Mouse (Mus musculus): ENCODE measurements around the gene B4galnt1. TPM values are rescaled to one million over a fixed set of nuclear protein-coding genes. Genes with fewer than 3 reads are reported as not detected.
"Not testable (repeated sequence)": the region's sequence is repeated elsewhere in the genome, so short reads cannot be mapped to it uniquely, and the experiment has no call there.

The B4galnt1 gene
- polyA plus RNA-seq, 1 experiment from 2014 or later: 93.4 TPM

- no peak overlapping the region for H3K27ac ChIP-seq (ENCODE audit: low read depth, low read length)
- no peaks in the 10 kb centered on the region for H3K9me3 ChIP-seq (ENCODE audit: control insufficient read depth, low read length)
- H3K4me2 ChIP-seq (ENCODE audit: low read depth, low read length): no peak overlapping the region
- no peak overlapping the region for H3K4me3 ChIP-seq (ENCODE audit: low read depth, low read length)
- no peaks in the 10 kb centered on the region for H3K27me3 ChIP-seq (ENCODE audit: control insufficient read depth, insufficient read depth, low read length)
- H3K36me3 ChIP-seq (ENCODE audit: control insufficient read depth, insufficient read depth, low read length): no peaks in the 10 kb centered on the region
- ATAC-seq (ENCODE audit: low read depth): no peak
- WGBS: 90% methylated on average over 18 of the region's 18 CpGs
- no peaks in the 10 kb centered on the region for H3K4me1 ChIP-seq (ENCODE audit: control insufficient read depth, insufficient read depth, low read length)
- no peak overlapping the region for H3K9ac ChIP-seq (replicated peaks; ENCODE audit: low read depth, low read length)
Observed at GRCm38 (mm10) chr10:127138328-127139141, 26.5 kb upstream of the B4galnt1 start.

- WGBS: 89% methylated on average over 11 of the region's 11 CpGs
- no peak overlapping the region for H3K27ac ChIP-seq (ENCODE audit: low read depth, low read length)
- ATAC-seq (ENCODE audit: low read depth): no peak
Observed at GRCm38 (mm10) chr10:127140971-127141370, 24.1 kb upstream of the B4galnt1 start.

GRCm38 (mm10) chr10:127141500-127141899 lies 23.5 kb upstream of the B4galnt1 start:
- Histone ChIP-seq H3K27me3 (ENCODE audit: control insufficient read depth, insufficient read depth, low read length) (no peaks in the 10 kb centered on the region), H3K4me2 (ENCODE audit: low read depth, low read length) (no peak overlapping the region), H3K36me3 (ENCODE audit: control insufficient read depth, insufficient read depth, low read length) (no peaks in the 10 kb centered on the region), H3K4me1 (ENCODE audit: control insufficient read depth, insufficient read depth, low read length) (no peaks in the 10 kb centered on the region), H3K27ac (ENCODE audit: low read depth, low read length) (no peak overlapping the region), H3K4me3 (ENCODE audit: low read depth, low read length) (no peak overlapping the region), H3K9ac (replicated peaks; ENCODE audit: low read depth, low read length) (no peak overlapping the region), H3K9me3 (ENCODE audit: control insufficient read depth, low read length) (no peaks in the 10 kb centered on the region)
- 88% methylated on average over 8 of the region's 8 CpGs for WGBS
- ATAC-seq (ENCODE audit: low read depth): no peak

More at GRCm38 (mm10) chr10:127140971-127141370, 24.1 kb upstream of the B4galnt1 start:
- Histone ChIP-seq H3K4me2 (ENCODE audit: low read depth, low read length) (no peak overlapping the region), H3K36me3 (ENCODE audit: control insufficient read depth, insufficient read depth, low read length) (no peaks in the 10 kb centered on the region), H3K4me3 (ENCODE audit: low read depth, low read length) (no peak overlapping the region), H3K4me1 (ENCODE audit: control insufficient read depth, insufficient read depth, low read length) (no peaks in the 10 kb centered on the region), H3K9ac (replicated peaks; ENCODE audit: low read depth, low read length) (no peak overlapping the region), H3K27me3 (ENCODE audit: control insufficient read depth, insufficient read depth, low read length) (no peaks in the 10 kb centered on the region), H3K9me3 (ENCODE audit: control insufficient read depth, low read length) (no peaks in the 10 kb centered on the region)

GRCm38 (mm10) chr10:127143228-127143627 lies 21.8 kb upstream of the B4galnt1 start:
- Histone ChIP-seq H3K4me2 (ENCODE audit: low read depth, low read length) (no peak overlapping the region), H3K9ac (replicated peaks; ENCODE audit: low read depth, low read length) (no peak overlapping the region), H3K27me3 (ENCODE audit: control insufficient read depth, insufficient read depth, low read length) (no peaks in the 10 kb centered on the region), H3K27ac (ENCODE audit: low read depth, low read length) (no peak overlapping the region), H3K9me3 (ENCODE audit: control insufficient read depth, low read length) (no peaks in the 10 kb centered on the region), H3K4me1 (ENCODE audit: control insufficient read depth, insufficient read depth, low read length) (no peaks in the 10 kb centered on the region), H3K4me3 (ENCODE audit: low read depth, low read length) (no peak overlapping the region), H3K36me3 (ENCODE audit: control insufficient read depth, insufficient read depth, low read length) (no peaks in the 10 kb centered on the region)
- ATAC-seq (ENCODE audit: low read depth): no peak
- WGBS: 67% methylated on average over 8 of the region's 8 CpGs

- Histone ChIP-seq H3K27ac (ENCODE audit: low read depth, low read length) (no peak overlapping the region), H3K9ac (replicated peaks; ENCODE audit: low read depth, low read length) (no peak overlapping the region), H3K36me3 (ENCODE audit: control insufficient read depth, insufficient read depth, low read length) (no peaks in the 10 kb centered on the region), H3K27me3 (ENCODE audit: control insufficient read depth, insufficient read depth, low read length) (no peaks in the 10 kb centered on the region), H3K4me2 (ENCODE audit: low read depth, low read length) (no peak overlapping the region), H3K4me3 (ENCODE audit: low read depth, low read length) (no peak overlapping the region), H3K4me1 (ENCODE audit: control insufficient read depth, insufficient read depth, low read length) (no peaks in the 10 kb centered on the region), H3K9me3 (ENCODE audit: control insufficient read depth, low read length) (no peaks in the 10 kb centered on the region)
- ATAC-seq (ENCODE audit: low read depth): no peak
- WGBS: 98% methylated on average over 7 of the region's 7 CpGs
Observed at GRCm38 (mm10) chr10:127144536-127144935, 20.5 kb upstream of the B4galnt1 start.

- Histone ChIP-seq H3K4me2 (ENCODE audit: low read depth, low read length) (no peak overlapping the region), H3K4me3 (ENCODE audit: low read depth, low read length) (no peak overlapping the region), H3K4me1 (ENCODE audit: control insufficient read depth, insufficient read depth, low read length) (no peaks in the 10 kb centered on the region), H3K9ac (replicated peaks; ENCODE audit: low read depth, low read length) (no peak overlapping the region), H3K27me3 (ENCODE audit: control insufficient read depth, insufficient read depth, low read length) (no peaks in the 10 kb centered on the region), H3K36me3 (ENCODE audit: control insufficient read depth, insufficient read depth, low read length) (no peaks in the 10 kb centered on the region), H3K27ac (ENCODE audit: low read depth, low read length) (no peak overlapping the region), H3K9me3 (ENCODE audit: control insufficient read depth, low read length) (no peaks in the 10 kb centered on the region)
- no peak for ATAC-seq (ENCODE audit: low read depth)
- WGBS: 83% methylated on average over 5 of the region's 5 CpGs
Observed at GRCm38 (mm10) chr10:127145303-127145702, 19.7 kb upstream of the B4galnt1 start.

GRCm38 (mm10) chr10:127147135-127147534 lies 17.9 kb upstream of the B4galnt1 start:
- H3K4me1 ChIP-seq (ENCODE audit: control insufficient read depth, insufficient read depth, low read length): no peaks in the 10 kb centered on the region
- H3K27me3 ChIP-seq (ENCODE audit: control insufficient read depth, insufficient read depth, low read length): no peaks in the 10 kb centered on the region
- no peak overlapping the region for H3K4me3 ChIP-seq (ENCODE audit: low read depth, low read length)
- H3K4me2 ChIP-seq (ENCODE audit: low read depth, low read length): no peak overlapping the region
- WGBS: 81% methylated on average over 6 of the region's 6 CpGs
- ATAC-seq (ENCODE audit: low read depth): no peak
- H3K9ac ChIP-seq (replicated peaks; ENCODE audit: low read depth, low read length): no peak overlapping the region
- no peaks in the 10 kb centered on the region for H3K9me3 ChIP-seq (ENCODE audit: control insufficient read depth, low read length)
- no peak overlapping the region for H3K27ac ChIP-seq (ENCODE audit: low read depth, low read length)
- no peaks in the 10 kb centered on the region for H3K36me3 ChIP-seq (ENCODE audit: control insufficient read depth, insufficient read depth, low read length)

- no peaks in the 10 kb centered on the region for H3K27me3 ChIP-seq (ENCODE audit: control insufficient read depth, insufficient read depth, low read length)
- H3K4me2 ChIP-seq (ENCODE audit: low read depth, low read length): no peak overlapping the region
- no peaks in the 10 kb centered on the region for H3K4me1 ChIP-seq (ENCODE audit: control insufficient read depth, insufficient read depth, low read length)
- no peaks in the 10 kb centered on the region for H3K9me3 ChIP-seq (ENCODE audit: control insufficient read depth, low read length)
- ATAC-seq (ENCODE audit: low read depth): no peak
- no peak overlapping the region for H3K4me3 ChIP-seq (ENCODE audit: low read depth, low read length)
- 87% methylated on average over 4 of the region's 4 CpGs for WGBS
- no peak overlapping the region for H3K9ac ChIP-seq (replicated peaks; ENCODE audit: low read depth, low read length)
- H3K27ac ChIP-seq (ENCODE audit: low read depth, low read length): no peak overlapping the region
- H3K36me3 ChIP-seq (ENCODE audit: control insufficient read depth, insufficient read depth, low read length): no peaks in the 10 kb centered on the region
Observed at GRCm38 (mm10) chr10:127150471-127150872, 14.6 kb upstream of the B4galnt1 start.

- 91% methylated on average over 3 of the region's 3 CpGs for WGBS
- H3K4me2 ChIP-seq (ENCODE audit: low read depth, low read length); H3K9me3 ChIP-seq (ENCODE audit: control insufficient read depth, low read length); H3K27me3 ChIP-seq (ENCODE audit: control insufficient read depth, insufficient read depth, low read length); H3K4me1 ChIP-seq (ENCODE audit: control insufficient read depth, insufficient read depth, low read length); H3K9ac ChIP-seq (replicated peaks; ENCODE audit: low read depth, low read length); H3K36me3 ChIP-seq (ENCODE audit: control insufficient read depth, insufficient read depth, low read length); ATAC-seq (ENCODE audit: low read depth); H3K4me3 ChIP-seq (ENCODE audit: low read depth, low read length); H3K27ac ChIP-seq (ENCODE audit: low read depth, low read length): not testable (repeated sequence)
Observed at GRCm38 (mm10) chr10:127151233-127151632, 13.8 kb upstream of the B4galnt1 start.

Measured in neural tube, embryonic 14.5 days (tissue).